Mouse (Mus musculus): ENCODE results near the gene Lag3.

DNA sequence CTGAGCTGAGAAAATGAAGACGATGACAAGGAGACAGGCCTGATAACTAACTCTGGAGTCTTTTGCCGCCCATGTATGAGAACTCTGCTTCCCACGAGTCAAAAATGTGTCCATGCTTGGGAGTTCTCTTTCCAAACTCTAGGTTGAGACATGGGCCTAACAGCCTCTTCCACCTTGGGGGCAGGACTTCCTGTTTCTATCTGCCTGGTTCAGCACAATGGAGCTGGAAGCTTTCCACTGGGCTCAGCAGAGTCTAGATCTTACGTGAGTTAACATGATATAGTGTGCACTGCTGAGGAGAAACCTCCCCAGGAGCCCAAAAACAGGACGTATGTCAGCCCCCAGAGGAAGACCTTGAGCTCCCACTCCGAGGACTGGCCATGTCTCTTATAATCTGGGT is 1.7 kb upstream of the Lag3 start:
- TF ChIP-seq POLR2A (IDR thresholded peaks at IDR 0.05; ENCODE audit: borderline replicate concordance, control insufficient read depth, low read depth, low read length) (no peak), CTCF (IDR thresholded peaks at IDR 0.05; ENCODE audit: control insufficient read depth, insufficient read depth, low read length) (no peak)

All from bone marrow, adult 2 months (tissue).